Mouse (Mus musculus): ENCODE results near the gene Nab2. TPM values are rescaled to one million over a fixed set of nuclear protein-coding genes. Genes with fewer than 3 reads are reported as not detected.

The Nab2 gene
- total RNA-seq (2021), result 10 to 100 TPM; 32.3 to 36.2 TPM
- long read RNA-seq, transcript Nab2-201 (7 exons, 2,582 nt), result major isoform, 8 of 24 reads
- long read RNA-seq, partial matches to known transcripts, result 6 of 24 reads
- long read RNA-seq, other reads (novel, unspliced or antisense), result 9 of 24 reads

GRCm38 (mm10) chr10:127668093-127669050, at the start of gene Nab2:
Gene Nab2, minus strand, starts transcription at chr10:127668568.
- DNase-seq (ENCODE audit: low spot score in 2 of 2), result peak; percentile 60 to 66

- DNase-seq (ENCODE audit: low spot score in 2 of 2), result no peak
These were observed 44.4 kb upstream of the Nab2 start for GRCm38 (mm10) chr10:127712736-127713135.

- no peak for DNase-seq (ENCODE audit: low spot score in 2 of 2)
These were observed 42.0 kb upstream of the Nab2 start for GRCm38 (mm10) chr10:127710331-127710730.

- DNase-seq (ENCODE audit: low spot score in 2 of 2), result no peak
These were observed 40.5 kb upstream of the Nab2 start for GRCm38 (mm10) chr10:127708850-127709370.

GRCm38 (mm10) chr10:127707721-127708120, 39.4 kb upstream of the Nab2 start:
- DNase-seq (ENCODE audit: low spot score in 2 of 2), result no peak

GRCm38 (mm10) chr10:127705783-127706182, 37.4 kb upstream of the Nab2 start:
- DNase-seq (ENCODE audit: low spot score in 2 of 2), result no peak

- DNase-seq (ENCODE audit: low spot score in 2 of 2), result no peak
These were observed 36.4 kb upstream of the Nab2 start, which contains the start of gene Myo1a for GRCm38 (mm10) chr10:127704766-127705220. Gene Myo1a, plus strand, starts transcription at chr10:127705170.

- no peak for DNase-seq (ENCODE audit: low spot score in 2 of 2)
These were observed 35.9 kb upstream of the Nab2 start for GRCm38 (mm10) chr10:127704293-127704692.

- no peak for DNase-seq (ENCODE audit: low spot score in 2 of 2)
These were observed 34.9 kb upstream of the Nab2 start for GRCm38 (mm10) chr10:127703299-127703698.

GRCm38 (mm10) chr10:127698966-127699365, 30.6 kb upstream of the Nab2 start:
- no peak for DNase-seq (ENCODE audit: low spot score in 2 of 2)

- DNase-seq (ENCODE audit: low spot score in 2 of 2), result no peak
These were observed 27.4 kb upstream of the Nab2 start for GRCm38 (mm10) chr10:127695775-127696174.

- DNase-seq (ENCODE audit: low spot score in 2 of 2), result no peak
These were observed 26.3 kb upstream of the Nab2 start for GRCm38 (mm10) chr10:127694636-127695035.

- no peak for DNase-seq (ENCODE audit: low spot score in 2 of 2)
These were observed 22.7 kb upstream of the Nab2 start for GRCm38 (mm10) chr10:127691053-127691452.

- no peak for DNase-seq (ENCODE audit: low spot score in 2 of 2)
These were observed 14.5 kb upstream of the Nab2 start for GRCm38 (mm10) chr10:127682886-127683285.

GRCm38 (mm10) chr10:127679881-127680280, 11.5 kb upstream of the Nab2 start:
- no peak for DNase-seq (ENCODE audit: low spot score in 2 of 2)

GRCm38 (mm10) chr10:127679208-127679607, 10.8 kb upstream of the Nab2 start:
- DNase-seq (ENCODE audit: low spot score in 2 of 2), result no peak

- DNase-seq (ENCODE audit: low spot score in 2 of 2), result peak; percentile 53 to 68
These were observed 9.4 kb upstream of the Nab2 start for GRCm38 (mm10) chr10:127677591-127678336.

GRCm38 (mm10) chr10:127676691-127677548, 8.6 kb upstream of the Nab2 start:
- DNase-seq (ENCODE audit: low spot score in 2 of 2), result peak; percentile 83 to 89

GRCm38 (mm10) chr10:127675859-127676398, 7.6 kb upstream of the Nab2 start:
- DNase-seq (ENCODE audit: low spot score in 2 of 2), result no peak

All from layer of hippocampus, postnatal 10 days (tissue).